In the genomic region with DNA sequence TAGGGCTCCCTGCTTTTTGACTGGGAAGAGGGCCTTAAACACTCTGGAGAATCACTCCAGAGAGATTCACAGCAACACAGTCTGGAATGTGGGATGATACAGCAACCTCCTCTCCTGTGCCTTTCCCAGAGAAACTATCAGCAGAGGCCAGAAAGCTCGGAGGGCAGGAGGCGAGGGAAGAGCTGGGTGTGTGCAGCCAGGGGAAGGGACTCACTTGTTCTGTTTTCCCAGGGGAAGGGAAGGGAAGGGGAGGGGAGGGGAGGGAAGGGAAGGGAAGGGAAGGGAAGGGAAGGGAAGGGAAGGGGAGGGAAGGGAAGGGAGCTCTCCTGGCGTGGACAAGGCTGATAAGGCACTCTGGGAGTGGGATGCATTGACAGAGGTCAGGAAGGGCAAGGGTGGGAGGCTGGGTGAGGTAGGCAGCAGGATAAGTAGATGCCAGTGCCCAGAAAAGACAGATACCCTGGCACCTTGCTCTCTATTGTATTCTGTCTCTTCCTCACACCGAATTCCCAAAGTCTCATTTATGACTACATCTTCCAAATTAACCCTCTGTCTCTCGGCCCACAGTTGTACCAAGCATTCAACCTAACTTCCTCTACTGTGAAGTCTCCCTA, we compare ENCODE assay signal across 8 mouse cellular contexts. TPM values are rescaled to one million over a fixed set of nuclear protein-coding genes. Genes with fewer than 3 reads are reported as not detected.
DNase-seq lines count a peak whose midpoint lies in the region; ATAC-seq lines count a peak whose summit lies in the region.

No protein-coding gene starts in this region.

- 29% methylated on average over 5 of the region's 5 CpGs for WGBS in forebrain, embryonic 15.5 days
- WGBS in kidney, embryonic 16.5 days: 27% methylated on average over 5 of the region's 5 CpGs
- WGBS in midbrain, embryonic 13.5 days: 56% methylated on average over 5 of the region's 5 CpGs

- peaks cover 41% of the 10 kb centered on the region for H3K36me3 ChIP-seq in forebrain, embryonic 15.5 days
- peaks cover 35% of the 10 kb centered on the region for H3K36me3 ChIP-seq in kidney, embryonic 16.5 days (ENCODE audit: insufficient read depth, low read length)
- peaks cover 46% of the 10 kb centered on the region for H3K36me3 ChIP-seq in midbrain, embryonic 13.5 days

- H3K27me3 ChIP-seq in forebrain, embryonic 15.5 days: no peaks in the 10 kb centered on the region
- no peaks in the 10 kb centered on the region for H3K27me3 ChIP-seq in kidney, embryonic 16.5 days (ENCODE audit: insufficient read depth, low read length)
- no peaks in the 10 kb centered on the region for H3K27me3 ChIP-seq in midbrain, embryonic 13.5 days

- H3K9ac ChIP-seq in forebrain, embryonic 15.5 days (replicated peaks): peak overlapping the region; percentile 97
- peak overlapping the region; percentile 14; the same call in 1 of the 2 replicates for H3K9ac ChIP-seq in kidney, embryonic 16.5 days (replicated peaks; ENCODE audit: low read length)
- peak overlapping the region; percentile 89 for H3K9ac ChIP-seq in midbrain, embryonic 13.5 days (replicated peaks)

- intact Hi-C loops in left cerebral cortex, postnatal 4 days (cut with DNase I): no loop called here

- H3K9me3 ChIP-seq in forebrain, embryonic 15.5 days: no peaks in the 10 kb centered on the region
- no peaks in the 10 kb centered on the region for H3K9me3 ChIP-seq in kidney, embryonic 16.5 days (ENCODE audit: low read length)
- no peaks in the 10 kb centered on the region for H3K9me3 ChIP-seq in midbrain, embryonic 13.5 days

- ATAC-seq in forebrain, embryonic 15.5 days (replicated peaks): no peak
- ATAC-seq in kidney, embryonic 16.5 days (ENCODE audit: low FRiP score, low TSS enrichment): no peak
- no peak for ATAC-seq in midbrain, embryonic 13.5 days
- ATAC-seq in erythroblast, adult 5-6 weeks (replicated peaks; ENCODE audit: low FRiP score, poor library complexity, severe bottlenecking): no peak

- peak; percentile 22 for DNase-seq in kidney, adult 11 months
- no peak for DNase-seq in kidney, adult 18-20 months
- DNase-seq in left cerebral cortex, postnatal 4 days: no peak
- no peak for DNase-seq in retina, postnatal 1 day

- peak overlapping the region; percentile 82 for H3K4me3 ChIP-seq in forebrain, embryonic 15.5 days
- peak overlapping the region; percentile 73 for H3K4me3 ChIP-seq in kidney, embryonic 16.5 days (ENCODE audit: low read length)
- peak overlapping the region; percentile 86 for H3K4me3 ChIP-seq in midbrain, embryonic 13.5 days (replicated peaks)

- H3K4me1 ChIP-seq in forebrain, embryonic 15.5 days: peaks cover 49% of the 10 kb centered on the region
- peaks cover 51% of the 10 kb centered on the region for H3K4me1 ChIP-seq in kidney, embryonic 16.5 days (ENCODE audit: insufficient read depth, low read length)
- peaks cover 54% of the 10 kb centered on the region for H3K4me1 ChIP-seq in midbrain, embryonic 13.5 days (replicated peaks)

- peak overlapping the region; percentile 79 for H3K4me2 ChIP-seq in forebrain, embryonic 15.5 days (replicated peaks)
- peak overlapping the region; percentile 63 for H3K4me2 ChIP-seq in kidney, embryonic 16.5 days (replicated peaks; ENCODE audit: low read depth, low read length)
- H3K4me2 ChIP-seq in midbrain, embryonic 13.5 days (replicated peaks): peak overlapping the region; percentile 88

- peak overlapping the region; percentile 98 for H3K27ac ChIP-seq in forebrain, embryonic 15.5 days (replicated peaks)
- peak overlapping the region; percentile 94 for H3K27ac ChIP-seq in kidney, embryonic 16.5 days (ENCODE audit: low read length)
- H3K27ac ChIP-seq in midbrain, embryonic 13.5 days: peak overlapping the region; percentile 99

RNA-seq across cellular contexts. Expression of a gene that starts 2.7 kb away (rescaled TPM):
- 87.6 and 90.5 TPM in 2 replicates for polyA plus RNA-seq in forebrain, embryonic 15.5 days (2015; fragmentation: Nextera tagmentation; extraction: Ambion mirVana)
- 29.0 and 32.8 TPM in 2 replicates for polyA plus RNA-seq in kidney, embryonic 16.5 days (2015; fragmentation: Nextera tagmentation; extraction: Ambion mirVana)
- 61.2 and 77.0 TPM in 2 replicates for polyA plus RNA-seq in midbrain, embryonic 13.5 days (2015; fragmentation: Nextera tagmentation; extraction: Ambion mirVana)
- 10 to 100 TPM; 83.3 to 89.3 TPM for total RNA-seq in left cerebral cortex, postnatal 4 days (2021)
- 6.7 and 10.8 TPM in 2 replicates for total RNA-seq in erythroblast, adult 5-6 weeks (2015; ENCODE audit: low replicate concordance)
- total RNA-seq in erythroblast, adult 5-6 weeks (2017; ENCODE audit: low replicate concordance): 8.2 and 10.1 TPM in 2 replicates

Comparison
In these comparisons a context has a peak if more than half of its experiments do, and no peak if none do; other contexts are left out.
1. H3K9ac ChIP-seq: peak in every context shown above with its lines; median percentile 97 in forebrain, embryonic 15.5 days; 89 in midbrain, embryonic 13.5 days; 14 in kidney, embryonic 16.5 days.